Mouse (Mus musculus) liver, embryonic 16.5 days (tissue): ENCODE measurements around the gene Cd160. TPM values are rescaled to one million over a fixed set of nuclear protein-coding genes. Genes with fewer than 3 reads are reported as not detected.
A peak's percentile ranks its signal among the peaks of the same experiment; 100 is the strongest.

Source experiments
- ATAC-seq: fragments of 200-750 bp; cut with Nextera tagmentation; 2 replicates; pipeline ENCODE4 v1.8.0; 2017; ENCODE audit warnings: low read depth, mild to moderate bottlenecking, moderate number of reproducible peaks, moderate library complexity
- H3K27ac ChIP-seq: fragments of 300-500 bp; sonication (generic); 2 replicates; pipeline ENCODE4 v1.5.1; 2014; ENCODE audit warnings: mild to moderate bottlenecking, low read length
- H3K27me3 ChIP-seq: fragments of 300-500 bp; sonication (generic); 2 replicates; pipeline ENCODE4 v1.6.1; 2014; ENCODE audit warnings: low read depth, low read length, mixed read lengths; ENCODE audit not compliant: control insufficient read depth, insufficient read depth
- H3K36me3 ChIP-seq: fragments of 300-500 bp; sonication (generic); 2 replicates; pipeline ENCODE4 v1.6.1; 2014; ENCODE audit warnings: mild to moderate bottlenecking; ENCODE audit not compliant: control insufficient read depth, insufficient read depth
- H3K4me1 ChIP-seq: fragments of 300-500 bp; sonication (generic); 2 replicates; pipeline ENCODE4 v1.6.1; 2014; ENCODE audit warnings: low read depth, low read length, mixed read lengths; ENCODE audit not compliant: control insufficient read depth
- H3K4me2 ChIP-seq: fragments of 300-500 bp; sonication (generic); 2 replicates; pipeline ENCODE4 v1.6.1; 2014; ENCODE audit warnings: low read depth, low read length, mixed read lengths
- H3K4me3 ChIP-seq: fragments of 300-500 bp; sonication (generic); 2 replicates; pipeline ENCODE4 v1.5.1; 2014; ENCODE audit warnings: low read depth, mild to moderate bottlenecking, low read length
- H3K9ac ChIP-seq: fragments of 300-500 bp; sonication (generic); 2 replicates; pipeline ENCODE4 v1.6.1; 2014; ENCODE audit warnings: low read depth, low read length
- H3K9me3 ChIP-seq: fragments of 300-500 bp; sonication (generic); replicated peaks from 2 replicates; pipeline ENCODE4 v1.6.1; 2016; ENCODE audit warnings: low read length; ENCODE audit not compliant: control insufficient read depth
- WGBS: fragments of 180-500 bp; shearing (Covaris S2); extraction: QIAGEN DNeasy Blood & Tissue Kit; methylation state at CpG from one replicate; pipeline ENCODE4 v1.1.7; 2014; ENCODE audit not compliant: insufficient replicate concordance; 5-methylcytosine and 5-hydroxymethylcytosine counted together
- polyA plus RNA-seq: library from polyadenylated mRNA; unstranded; fragments of >200 nt; fragmentation: Nextera tagmentation; extraction: Ambion mirVana; gene quantifications from 2 replicates; pipeline ENCODE4 v1.2.1, GENCODE M21; 2015

Gene Cd160
- polyA plus RNA-seq, result 0.22 and 0.27 TPM in 2 replicates

GRCm38 (mm10) chr3:96828984-96829383, at the start of gene Cd160, which contains the start of gene Pdzk1:
TSS of gene Cd160 (minus strand) at chr3:96829351.
TSS of gene Pdzk1 (plus strand) at chr3:96829284.
- H3K9me3 ChIP-seq, result no peaks in the 10 kb centered on the region
- peak within 1 kb of the TSS; percentile 32; the same call in 1 of the 2 replicates for H3K4me2 ChIP-seq
- no peak for ATAC-seq
- H3K36me3 ChIP-seq, result no peaks in the 10 kb centered on the region
- H3K4me3 ChIP-seq, result peak within 1 kb of the TSS; percentile 44
- peaks cover 4% of the 10 kb centered on the region; the same call in 1 of the 2 replicates for H3K4me1 ChIP-seq
- H3K9ac ChIP-seq, result peak within 1 kb of the TSS; percentile 42; the same call in 1 of the 2 replicates
- no peaks in the 10 kb centered on the region for H3K27me3 ChIP-seq
- WGBS, result 68% methylated on average over 1 of the region's 1 CpGs
- H3K27ac ChIP-seq, result no peak within 1 kb of the TSS

GRCm38 (mm10) chr3:96874808-96875571, 45.8 kb upstream of the Cd160 start:
- Histone ChIP-seq H3K9me3 (no peaks in the 10 kb centered on the region), H3K4me3 (no peak overlapping the region), H3K27ac (no peak overlapping the region), H3K9ac (no peak overlapping the region), H3K27me3 (no peaks in the 10 kb centered on the region), H3K4me2 (no peak overlapping the region), H3K4me1 (no peaks in the 10 kb centered on the region), H3K36me3 (peaks cover 16% of the 10 kb centered on the region)
- 67% methylated on average over 7 of the region's 7 CpGs for WGBS
- 0 out of 2 replicates have a peak, but pooled peaks have one; percentile 24 for ATAC-seq

- WGBS, result 77% methylated on average over 8 of the region's 8 CpGs
- peaks cover 16% of the 10 kb centered on the region for H3K36me3 ChIP-seq
- H3K4me2 ChIP-seq, result no peak overlapping the region
- H3K27ac ChIP-seq, result no peak overlapping the region
- ATAC-seq, result no peak
- H3K9me3 ChIP-seq, result no peaks in the 10 kb centered on the region
- no peak overlapping the region for H3K9ac ChIP-seq
- H3K4me3 ChIP-seq, result no peak overlapping the region
- no peaks in the 10 kb centered on the region for H3K4me1 ChIP-seq
- H3K27me3 ChIP-seq, result no peaks in the 10 kb centered on the region
Observed at GRCm38 (mm10) chr3:96872501-96872900, 43.4 kb upstream of the Cd160 start.

- Histone ChIP-seq H3K9ac (no peak overlapping the region), H3K36me3 (peaks cover 16% of the 10 kb centered on the region), H3K4me3 (no peak overlapping the region), H3K27ac (no peak overlapping the region), H3K4me1 (no peaks in the 10 kb centered on the region), H3K4me2 (no peak overlapping the region), H3K27me3 (no peaks in the 10 kb centered on the region), H3K9me3 (no peaks in the 10 kb centered on the region)
- no peak for ATAC-seq
- WGBS, result 68% methylated on average over 8 of the region's 8 CpGs
Observed at GRCm38 (mm10) chr3:96871070-96871469, 41.9 kb upstream of the Cd160 start.

- Histone ChIP-seq H3K4me2 (no peak overlapping the region), H3K9me3 (no peaks in the 10 kb centered on the region), H3K4me3 (no peak overlapping the region), H3K9ac (no peak overlapping the region), H3K27ac (no peak overlapping the region), H3K4me1 (no peaks in the 10 kb centered on the region), H3K36me3 (peaks cover 16% of the 10 kb centered on the region), H3K27me3 (no peaks in the 10 kb centered on the region)
- ATAC-seq, result no peak
- WGBS, result 78% methylated on average over 2 of the region's 2 CpGs
Observed at GRCm38 (mm10) chr3:96870270-96870669, 41.1 kb upstream of the Cd160 start.

- WGBS, result 84% methylated on average over 7 of the region's 7 CpGs
Observed at GRCm38 (mm10) chr3:96869091-96869490, 39.9 kb upstream of the Cd160 start.

GRCm38 (mm10) chr3:96868566-96868965, 39.4 kb upstream of the Cd160 start:
- WGBS, result 81% methylated on average over 8 of the region's 8 CpGs
- Histone ChIP-seq H3K9ac (no peak overlapping the region), H3K4me3 (no peak overlapping the region), H3K27me3 (no peaks in the 10 kb centered on the region), H3K36me3 (peaks cover 12% of the 10 kb centered on the region), H3K27ac (no peak overlapping the region), H3K4me1 (no peaks in the 10 kb centered on the region), H3K4me2 (no peak overlapping the region), H3K9me3 (no peaks in the 10 kb centered on the region)
- ATAC-seq, result no peak

More at GRCm38 (mm10) chr3:96869091-96869490, 39.9 kb upstream of the Cd160 start:
- Histone ChIP-seq H3K36me3 (peaks cover 16% of the 10 kb centered on the region), H3K9ac (no peak overlapping the region), H3K27me3 (no peaks in the 10 kb centered on the region), H3K9me3 (no peaks in the 10 kb centered on the region), H3K27ac (no peak overlapping the region), H3K4me2 (no peak overlapping the region), H3K4me1 (no peaks in the 10 kb centered on the region), H3K4me3 (no peak overlapping the region)
- ATAC-seq, result no peak

GRCm38 (mm10) chr3:96867863-96868262, 38.7 kb upstream of the Cd160 start:
- H3K4me1 ChIP-seq, result no peaks in the 10 kb centered on the region
- WGBS, result 75% methylated on average over 3 of the region's 3 CpGs
- ATAC-seq, result no peak

GRCm38 (mm10) chr3:96860498-96860897, 31.3 kb upstream of the Cd160 start:
- H3K4me1 ChIP-seq, result no peaks in the 10 kb centered on the region
- H3K4me2 ChIP-seq, result no peak overlapping the region
- no peaks in the 10 kb centered on the region; the same call in 1 of the 2 replicates for H3K36me3 ChIP-seq
- H3K9ac ChIP-seq, result no peak overlapping the region
- H3K27me3 ChIP-seq, result no peaks in the 10 kb centered on the region
- no peak overlapping the region for H3K27ac ChIP-seq
- no peak overlapping the region for H3K4me3 ChIP-seq
- 78% methylated on average over 5 of the region's 5 CpGs for WGBS
- no peak for ATAC-seq
- H3K9me3 ChIP-seq, result no peaks in the 10 kb centered on the region

More at GRCm38 (mm10) chr3:96867863-96868262, 38.7 kb upstream of the Cd160 start:
- no peak overlapping the region for H3K27ac ChIP-seq
- no peaks in the 10 kb centered on the region for H3K27me3 ChIP-seq
- H3K36me3 ChIP-seq, result peaks cover 9% of the 10 kb centered on the region
- no peaks in the 10 kb centered on the region for H3K9me3 ChIP-seq
- H3K9ac ChIP-seq, result no peak overlapping the region
- H3K4me3 ChIP-seq, result no peak overlapping the region
- no peak overlapping the region for H3K4me2 ChIP-seq
